Mouse (Mus musculus): ENCODE measurements around the gene Sorcs2.
A peak's percentile ranks its signal among the peaks of the same experiment; 100 is the strongest.

The Sorcs2 gene

GRCm38 (mm10) chr5:36168963-36169650 lies 228.8 kb downstream of the Sorcs2 start:
- DNase-seq, result peak in 1 of 2 experiments; percentile 14

- DNase-seq, result no peak
Observed at GRCm38 (mm10) chr5:36166346-36167013, 231.5 kb downstream of the Sorcs2 start.

- no peak for DNase-seq
Observed at GRCm38 (mm10) chr5:36165424-36166302, 232.3 kb downstream of the Sorcs2 start.

GRCm38 (mm10) chr5:36154879-36155485 lies 243.0 kb downstream of the Sorcs2 start:
- no peak for DNase-seq

GRCm38 (mm10) chr5:36153261-36153660 lies 244.7 kb downstream of the Sorcs2 start:
- DNase-seq, result peak in 1 of 2 experiments; percentile 9

- DNase-seq, result no peak
Observed at GRCm38 (mm10) chr5:36151086-36151485, 246.9 kb downstream of the Sorcs2 start.

- no peak for DNase-seq
Observed at GRCm38 (mm10) chr5:36149098-36149497, 248.8 kb downstream of the Sorcs2 start.

- DNase-seq, result no peak
Observed at GRCm38 (mm10) chr5:36146589-36146988, 251.3 kb downstream of the Sorcs2 start.

- no peak for DNase-seq
Observed at GRCm38 (mm10) chr5:36144560-36144959, 253.4 kb downstream of the Sorcs2 start.

- no peak for DNase-seq
Observed at GRCm38 (mm10) chr5:36141676-36142255, 256.2 kb downstream of the Sorcs2 start.

GRCm38 (mm10) chr5:36141112-36141511 lies 256.8 kb downstream of the Sorcs2 start:
- DNase-seq, result no peak

GRCm38 (mm10) chr5:36139766-36140165 lies 258.2 kb downstream of the Sorcs2 start:
- no peak for DNase-seq

GRCm38 (mm10) chr5:36135874-36136542 lies 261.9 kb downstream of the Sorcs2 start:
- DNase-seq, result no peak

GRCm38 (mm10) chr5:36134302-36134701 lies 263.6 kb downstream of the Sorcs2 start:
- DNase-seq, result no peak

GRCm38 (mm10) chr5:36133893-36134292 lies 264.0 kb downstream of the Sorcs2 start:
- DNase-seq, result no peak

- DNase-seq, result peak; percentile 7 to 17
Observed at GRCm38 (mm10) chr5:36130393-36131011, 267.4 kb downstream of the Sorcs2 start.

GRCm38 (mm10) chr5:36129661-36130060 lies 268.3 kb downstream of the Sorcs2 start:
- no peak for DNase-seq

- DNase-seq, result no peak
Observed at GRCm38 (mm10) chr5:36128513-36128912, 269.4 kb downstream of the Sorcs2 start.

GRCm38 (mm10) chr5:36124993-36125392 lies 272.9 kb downstream of the Sorcs2 start:
- no peak for DNase-seq

GRCm38 (mm10) chr5:36122987-36123386 lies 275.0 kb downstream of the Sorcs2 start:
- DNase-seq, result no peak

- no peak for DNase-seq
Observed at GRCm38 (mm10) chr5:36120931-36121341, 277.0 kb downstream of the Sorcs2 start.

Measured in cerebellum, postnatal 36 days (tissue).